Mouse (Mus musculus) urinary bladder, postnatal 14 days (tissue): ENCODE measurements around the gene Cc2d1b.

ENCODE experiments used
- DNase-seq: peaks from one replicate; pipeline ENCODE4 v3.0.0; 2021; ENCODE audit warnings: low spot score

Gene Cc2d1b

GRCm38 (mm10) chr4:108619587-108620341, at the start of gene Cc2d1b:
TSS of gene Cc2d1b (plus strand) at chr4:108619940.
- DNase-seq: peak; percentile 94

- no peak for DNase-seq
These were observed 47.1 kb upstream of the Cc2d1b start for GRCm38 (mm10) chr4:108572644-108573043.

GRCm38 (mm10) chr4:108578840-108579742, 40.6 kb upstream of the Cc2d1b start, which contains the start of the genes Prpf38a and Orc1:
TSS of gene Prpf38a (minus strand) at chr4:108579336.
TSS of gene Orc1 (plus strand) at chr4:108579423.
- peak; percentile 97 for DNase-seq

GRCm38 (mm10) chr4:108579743-108580411, 39.9 kb upstream of the Cc2d1b start:
- no peak for DNase-seq

DNA sequence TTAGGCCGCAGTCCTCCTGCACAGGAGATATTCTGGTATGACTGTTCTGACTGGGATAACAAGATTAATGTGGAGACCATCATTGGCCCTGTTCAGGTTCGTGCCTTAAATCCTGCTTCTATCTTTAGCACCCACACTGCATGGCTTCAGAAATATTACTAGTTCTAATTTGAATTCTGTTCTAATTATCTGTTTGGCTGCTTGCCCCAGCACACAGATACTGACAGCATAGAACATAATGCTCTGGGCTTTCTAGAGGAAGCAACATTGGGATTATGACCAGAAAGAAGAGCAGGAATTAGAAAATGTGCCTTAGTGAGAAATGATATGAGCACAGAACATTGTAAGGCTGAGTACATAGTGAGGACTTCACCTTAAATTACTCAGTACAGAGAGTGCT, 26.4 kb upstream of the Cc2d1b start:
- no peak for DNase-seq

DNA sequence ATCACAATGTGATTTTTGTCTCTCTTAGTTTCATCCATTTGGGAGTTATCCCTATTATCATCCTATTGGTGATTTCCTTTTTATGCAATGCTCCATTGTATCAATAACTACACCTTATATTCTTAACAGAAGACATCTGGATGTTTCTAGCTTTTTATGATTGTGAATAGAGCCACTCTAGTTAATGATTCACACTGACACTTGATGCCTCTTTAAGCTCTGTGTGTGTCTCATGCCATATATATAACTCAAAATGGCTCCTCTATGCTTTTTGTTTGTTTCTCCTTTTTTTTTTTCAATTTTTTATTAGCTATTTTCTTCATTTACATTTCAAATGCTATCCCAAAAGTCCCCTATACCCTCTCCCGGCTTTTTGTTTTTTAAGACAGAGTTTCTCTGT, 24.0 kb upstream of the Cc2d1b start:
- no peak for DNase-seq

GRCm38 (mm10) chr4:108598306-108598705, 21.4 kb upstream of the Cc2d1b start:
- DNase-seq: no peak

GRCm38 (mm10) chr4:108601870-108602269, 17.9 kb upstream of the Cc2d1b start:
- DNase-seq: no peak

DNA sequence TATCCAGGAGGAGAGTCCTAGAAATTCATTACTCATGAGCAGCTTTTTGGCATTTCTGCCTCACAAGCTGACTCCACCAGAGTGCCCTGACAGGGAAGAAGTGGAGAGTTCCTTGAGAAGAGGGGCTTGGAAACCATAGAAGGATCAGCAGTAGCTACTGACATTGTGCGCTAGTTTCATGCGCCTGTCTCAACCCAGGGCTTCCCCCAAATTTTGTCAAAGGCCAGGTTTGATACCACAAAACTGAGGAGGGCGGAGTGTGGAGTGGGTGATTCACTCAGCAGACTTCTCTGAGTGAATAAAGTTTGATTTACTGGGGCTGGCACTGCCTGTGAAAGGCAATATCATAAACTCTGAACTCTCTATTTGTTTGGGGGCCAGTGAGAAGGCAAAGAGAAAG, 11.1 kb upstream of the Cc2d1b start:
- DNase-seq: no peak

DNA sequence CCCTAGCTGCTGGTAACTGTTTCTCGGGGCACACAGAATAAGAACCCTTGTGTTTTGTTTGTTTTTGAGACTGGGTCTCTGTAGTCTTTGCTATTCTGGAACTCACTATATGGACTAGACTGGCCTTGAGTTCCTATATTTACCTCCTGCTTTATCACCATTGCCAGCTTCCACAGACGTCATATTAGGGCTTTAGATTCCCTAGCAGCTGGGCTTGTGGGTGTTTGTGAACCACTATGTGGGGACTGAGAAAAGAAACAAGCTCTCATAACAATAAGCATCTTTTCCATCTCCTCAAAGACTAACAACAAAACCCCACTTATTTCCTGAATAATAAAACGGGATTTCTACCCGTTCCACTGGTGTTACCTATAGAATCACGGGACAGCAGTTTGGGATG, 8.8 kb upstream of the Cc2d1b start:
- DNase-seq: no peak

DNA sequence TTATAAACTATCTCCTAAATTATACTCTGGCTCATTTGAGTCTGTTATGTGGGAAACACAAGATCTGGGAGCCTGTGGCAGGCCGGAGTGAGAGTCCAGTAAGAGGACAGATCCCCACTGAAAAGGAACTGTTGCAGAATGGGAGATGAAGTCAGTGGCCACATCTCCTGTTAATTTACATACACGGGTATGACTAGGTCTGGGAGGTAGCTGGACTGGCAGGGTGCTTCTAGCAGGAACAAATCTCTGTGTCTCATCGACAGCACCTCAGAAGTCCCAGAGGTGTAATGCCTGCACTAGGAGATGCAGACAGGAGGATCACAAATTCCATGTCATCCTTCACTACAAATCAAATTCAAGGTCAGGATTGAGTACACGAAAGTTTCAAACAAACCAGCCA, 1.2 kb upstream of the Cc2d1b start:
- no peak for DNase-seq

DNA sequence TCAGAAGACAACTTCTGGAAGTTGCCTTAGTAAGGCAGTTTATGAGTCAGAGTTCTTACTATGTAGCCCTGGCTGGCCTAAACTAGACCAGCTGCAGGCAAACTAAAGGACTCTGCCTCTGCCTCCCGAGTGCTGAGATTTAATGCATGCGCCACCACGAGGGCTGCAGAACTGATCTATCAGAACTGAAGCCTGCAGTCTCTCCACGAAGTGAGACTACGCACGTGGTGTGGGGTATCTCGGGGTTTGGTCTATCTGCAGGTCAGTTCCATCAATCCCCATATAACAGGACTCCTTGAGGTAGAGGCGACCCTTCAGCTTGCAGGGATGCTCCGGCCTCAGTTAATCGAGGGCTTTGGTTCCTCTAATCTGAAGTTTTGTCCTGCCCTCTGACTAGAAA, 575 bp upstream of the Cc2d1b start:
- peak; percentile 17 for DNase-seq

DNA sequence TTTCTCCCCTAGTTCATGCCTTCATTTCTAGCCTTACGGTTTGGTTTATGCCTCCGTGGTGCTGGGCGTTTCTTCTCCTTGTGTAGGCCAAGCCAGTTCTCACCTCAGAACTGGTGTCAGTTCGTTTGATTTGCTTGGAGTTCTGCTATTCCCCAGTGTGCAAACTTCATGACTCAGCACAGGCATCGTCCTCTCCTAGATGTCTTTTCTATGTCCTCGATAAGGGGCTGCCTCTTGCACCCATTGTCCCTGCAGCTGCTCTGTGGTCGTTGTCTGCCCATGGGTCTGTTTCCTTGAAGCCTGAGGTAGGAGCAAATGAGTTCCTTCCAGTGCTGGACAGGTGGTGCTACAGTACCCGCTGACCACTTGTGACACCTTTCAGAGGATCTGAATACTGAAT, 796 bp downstream of the Cc2d1b start:
- DNase-seq: no peak

GRCm38 (mm10) chr4:108621504-108621903, 1.8 kb downstream of the Cc2d1b start:
- no peak for DNase-seq

GRCm38 (mm10) chr4:108627066-108627465, 7.3 kb downstream of the Cc2d1b start:
- no peak for DNase-seq

- DNase-seq: no peak
These were observed 9.7 kb downstream of the Cc2d1b start for GRCm38 (mm10) chr4:108629363-108629880.

GRCm38 (mm10) chr4:108630096-108630495, 10.4 kb downstream of the Cc2d1b start:
- DNase-seq: no peak

DNA sequence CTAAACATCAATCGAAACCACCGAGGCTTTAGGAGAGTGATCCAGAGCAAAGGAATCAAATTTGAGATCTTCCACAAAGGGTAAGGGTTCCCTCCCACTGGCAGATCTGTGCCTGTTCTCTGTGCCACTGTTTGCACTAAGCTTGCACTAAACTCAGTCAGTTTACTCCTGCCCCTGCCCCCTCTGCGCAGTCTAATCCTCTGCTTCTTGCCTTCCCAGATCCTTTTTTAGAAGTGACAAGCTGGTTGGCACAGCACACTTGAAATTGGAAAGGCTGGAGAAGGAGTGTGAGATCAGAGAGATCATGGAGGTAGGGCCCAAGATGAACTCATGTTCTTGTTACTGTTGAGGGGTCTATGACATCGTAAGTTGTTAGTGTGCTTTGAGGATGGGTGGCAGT, 11.9 kb downstream of the Cc2d1b start:
- no peak for DNase-seq

DNA sequence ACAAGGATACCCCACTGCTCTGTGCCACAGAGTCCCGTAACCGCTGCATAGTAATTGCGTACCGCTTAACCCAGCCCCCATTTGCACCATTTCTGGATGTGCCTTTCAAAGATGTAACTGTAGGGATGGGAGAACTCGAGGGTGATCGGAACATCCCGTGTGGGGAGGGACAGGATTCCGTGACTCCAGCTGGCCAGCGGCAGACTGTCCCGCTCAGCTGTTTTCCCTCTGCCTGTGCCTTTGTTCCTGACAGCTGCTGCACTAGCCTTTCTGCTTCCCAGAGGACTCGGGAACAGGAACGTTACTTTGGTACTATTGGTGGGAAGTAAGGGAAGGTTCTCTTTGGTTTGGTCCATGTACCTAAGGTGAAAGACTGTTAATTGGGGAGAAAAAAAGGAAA, 14.0 kb downstream of the Cc2d1b start:
- DNase-seq: no peak

DNA sequence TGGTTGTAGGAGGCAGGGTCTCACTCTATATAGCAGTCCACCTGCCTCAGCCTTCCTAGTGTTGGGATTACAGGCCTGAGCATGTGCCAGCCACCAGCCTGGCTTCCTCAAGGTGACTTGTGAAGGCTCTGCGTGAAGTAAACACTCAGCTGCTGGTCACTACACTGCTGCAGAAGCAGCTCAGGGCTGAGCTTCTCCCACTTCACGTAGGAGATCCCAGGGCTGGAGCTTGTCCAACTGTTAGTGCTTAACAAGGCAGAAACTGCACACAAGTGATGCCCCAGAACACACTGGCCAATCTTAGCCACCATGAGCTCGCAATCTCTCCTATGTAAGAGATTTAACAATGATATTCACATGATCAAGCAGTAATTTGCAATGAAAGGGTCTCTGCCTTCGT, 15.0 kb downstream of the Cc2d1b start:
- DNase-seq: no peak

- no peak for DNase-seq
These were observed 15.4 kb downstream of the Cc2d1b start for GRCm38 (mm10) chr4:108635101-108635500.

DNA sequence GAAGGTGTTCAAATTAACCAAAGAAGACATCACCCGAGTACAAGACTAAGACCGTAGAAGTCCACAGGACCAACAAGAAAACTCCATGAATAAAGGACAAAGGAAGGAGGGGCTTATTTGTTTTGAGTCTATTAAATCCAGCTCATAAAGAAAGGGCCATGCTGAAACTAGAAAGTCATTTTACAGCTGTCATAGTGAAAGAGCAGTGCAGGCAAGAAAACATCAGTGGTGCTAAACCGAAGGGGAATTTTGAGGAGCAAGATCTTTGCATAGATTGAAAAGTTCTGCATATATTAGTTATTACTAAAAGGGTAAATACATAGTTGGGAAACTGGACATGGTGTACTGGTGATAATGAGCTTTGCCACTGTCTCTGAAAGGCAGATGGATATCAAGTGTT, 18.0 kb downstream of the Cc2d1b start:
- no peak for DNase-seq
